Mouse (Mus musculus): ENCODE data around the gene Arpp21. TPM values are rescaled to one million over a fixed set of nuclear protein-coding genes. Genes with fewer than 3 reads are reported as not detected.

The Arpp21 gene
- polyA plus RNA-seq, 1 experiment from 2014 or later, result 6.8 TPM

DNA sequence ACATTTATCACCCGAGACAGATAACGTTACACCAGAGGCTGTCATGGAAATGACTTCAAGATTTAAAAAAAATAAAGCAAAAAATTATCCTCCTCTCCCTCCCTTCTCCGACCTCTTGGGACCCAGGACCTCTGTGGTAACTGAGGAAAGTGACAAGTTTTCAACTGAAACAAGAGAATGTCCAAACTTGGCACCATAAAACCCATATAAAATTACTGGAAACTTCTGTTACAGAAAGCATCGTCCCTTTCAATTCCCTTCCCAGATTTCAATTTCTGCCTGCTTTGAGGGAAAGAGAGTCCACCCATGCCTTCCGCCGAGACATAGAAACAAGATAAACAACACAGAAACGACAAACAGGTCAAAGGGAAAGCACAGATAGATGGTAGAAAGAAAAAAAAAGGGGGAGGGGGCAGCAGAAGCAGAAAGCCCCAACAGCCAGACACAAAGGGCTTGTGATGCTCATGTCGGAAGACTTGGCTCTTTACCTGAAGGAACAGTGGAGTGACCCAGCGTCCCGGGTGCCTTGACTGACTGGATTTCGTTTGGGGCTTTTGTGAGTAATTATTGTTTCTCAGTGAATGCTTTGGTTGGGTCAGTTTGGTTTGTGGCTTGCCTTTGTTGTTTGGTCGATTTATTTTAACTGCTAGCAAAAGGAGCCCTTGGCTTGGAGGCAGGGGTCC, 1.8 kb downstream of the Arpp21 start:
- Histone ChIP-seq H3K9me3 (ENCODE audit: control insufficient read depth, low read length) (no peaks in the 10 kb centered on the region), H3K9ac (ENCODE audit: low read depth, low read length) (peak overlapping the region; percentile 70), H3K27ac (ENCODE audit: low read depth, low read length) (no peak overlapping the region), H3K27me3 (ENCODE audit: control insufficient read depth, insufficient read depth, low read length) (peaks cover 17% of the 10 kb centered on the region; the same call in 1 of the 2 replicates), H3K4me1 (replicated peaks; ENCODE audit: control insufficient read depth, insufficient read depth, low read length) (0 out of 2 replicates have a peak, but pooled peaks cover 2% of the 10 kb centered on the region), H3K4me3 (ENCODE audit: low read depth, low read length) (peak overlapping the region; percentile 53), H3K4me2 (replicated peaks; ENCODE audit: low read depth, low read length) (peak overlapping the region; percentile 96), H3K36me3 (ENCODE audit: control insufficient read depth, insufficient read depth, low read length) (no peaks in the 10 kb centered on the region)
- DNase-seq (ENCODE audit: low spot score), result no peak
- ATAC-seq (ENCODE audit: low FRiP score), result no peak
- 16% methylated on average over 12 of the region's 12 CpGs for WGBS

DNA sequence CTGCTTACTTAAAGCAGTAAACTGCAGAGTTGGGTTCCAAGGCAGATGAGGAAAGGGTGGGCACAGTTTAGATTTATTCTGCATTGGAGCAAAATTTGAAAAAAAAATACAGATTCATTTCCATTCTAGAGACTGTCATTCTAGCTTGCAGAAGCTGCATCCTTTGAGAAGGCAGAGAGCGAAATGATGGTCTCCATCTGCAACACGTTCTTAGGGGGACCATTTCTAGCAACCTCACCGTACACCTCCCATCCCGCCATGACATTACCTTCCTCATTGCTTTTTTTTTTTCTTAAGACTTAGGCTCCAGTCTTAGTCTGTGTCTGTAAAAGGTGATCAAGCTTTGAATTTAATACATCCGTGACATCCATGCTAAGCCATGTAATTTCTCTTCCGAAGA, 2.4 kb downstream of the Arpp21 start:
- 71% methylated on average over 6 of the region's 6 CpGs for WGBS

DNA sequence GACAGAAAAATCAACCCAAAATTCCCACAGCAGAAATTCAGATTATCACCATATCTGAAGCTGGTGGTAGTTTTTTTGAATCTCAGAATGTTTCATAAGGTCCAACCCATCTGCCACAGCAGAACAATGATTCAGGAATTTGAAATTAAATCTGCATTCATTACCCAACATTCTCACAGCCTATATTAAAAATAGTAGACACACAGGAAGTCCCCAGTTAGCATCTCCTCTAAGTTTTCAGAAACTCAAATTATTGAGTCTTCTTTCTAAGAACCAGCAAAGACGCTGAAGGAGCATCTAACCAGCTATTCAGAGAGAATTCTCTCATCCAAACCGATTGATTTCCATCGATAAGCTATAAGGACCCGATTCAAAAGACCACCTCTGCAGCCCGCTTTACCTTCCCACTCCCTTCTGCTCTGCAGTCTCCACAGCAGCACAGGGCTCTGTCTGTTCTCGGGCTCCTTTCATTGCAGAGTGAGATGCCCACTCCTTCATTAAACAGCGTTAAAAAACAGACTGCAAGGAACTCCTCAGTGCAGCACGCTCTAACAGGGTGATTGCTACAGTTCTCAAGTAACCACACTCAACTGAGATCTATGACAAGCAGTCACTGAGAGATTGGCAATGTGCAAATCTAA, 3.7 kb downstream of the Arpp21 start:
- Histone ChIP-seq H3K4me1 (replicated peaks; ENCODE audit: control insufficient read depth, insufficient read depth, low read length) (0 out of 2 replicates have a peak, but pooled peaks cover 2% of the 10 kb centered on the region), H3K9me3 (ENCODE audit: control insufficient read depth, low read length) (no peaks in the 10 kb centered on the region), H3K27me3 (ENCODE audit: control insufficient read depth, insufficient read depth, low read length) (peaks cover 17% of the 10 kb centered on the region; the same call in 1 of the 2 replicates), H3K4me2 (replicated peaks; ENCODE audit: low read depth, low read length) (no peak overlapping the region), H3K4me3 (ENCODE audit: low read depth, low read length) (no peak overlapping the region), H3K27ac (ENCODE audit: low read depth, low read length) (no peak overlapping the region), H3K9ac (ENCODE audit: low read depth, low read length) (no peak overlapping the region), H3K36me3 (ENCODE audit: control insufficient read depth, insufficient read depth, low read length) (no peaks in the 10 kb centered on the region)
- 70% methylated on average over 8 of the region's 8 CpGs for WGBS
- DNase-seq (ENCODE audit: low spot score) (no peak), ATAC-seq (ENCODE audit: low FRiP score) (no peak)

More for the DNA sequence above, 2.4 kb downstream of the Arpp21 start:
- no peak for DNase-seq (ENCODE audit: low spot score)
- Histone ChIP-seq H3K4me3 (ENCODE audit: low read depth, low read length) (no peak overlapping the region), H3K27ac (ENCODE audit: low read depth, low read length) (no peak overlapping the region), H3K4me1 (replicated peaks; ENCODE audit: control insufficient read depth, insufficient read depth, low read length) (0 out of 2 replicates have a peak, but pooled peaks cover 2% of the 10 kb centered on the region), H3K27me3 (ENCODE audit: control insufficient read depth, insufficient read depth, low read length) (peaks cover 17% of the 10 kb centered on the region; the same call in 1 of the 2 replicates), H3K4me2 (replicated peaks; ENCODE audit: low read depth, low read length) (no peak overlapping the region), H3K36me3 (ENCODE audit: control insufficient read depth, insufficient read depth, low read length) (no peaks in the 10 kb centered on the region), H3K9me3 (ENCODE audit: control insufficient read depth, low read length) (no peaks in the 10 kb centered on the region), H3K9ac (ENCODE audit: low read depth, low read length) (no peak overlapping the region)
- ATAC-seq (ENCODE audit: low FRiP score), result no peak

GRCm38 (mm10) chr9:112231383-112231782, 4.4 kb downstream of the Arpp21 start:
- Histone ChIP-seq H3K4me3 (ENCODE audit: low read depth, low read length) (no peak overlapping the region), H3K27me3 (ENCODE audit: control insufficient read depth, insufficient read depth, low read length) (peaks cover 17% of the 10 kb centered on the region; the same call in 1 of the 2 replicates), H3K27ac (ENCODE audit: low read depth, low read length) (no peak overlapping the region), H3K36me3 (ENCODE audit: control insufficient read depth, insufficient read depth, low read length) (no peaks in the 10 kb centered on the region), H3K4me1 (replicated peaks; ENCODE audit: control insufficient read depth, insufficient read depth, low read length) (0 out of 2 replicates have a peak, but pooled peaks cover 2% of the 10 kb centered on the region), H3K4me2 (replicated peaks; ENCODE audit: low read depth, low read length) (no peak overlapping the region), H3K9me3 (ENCODE audit: control insufficient read depth, low read length) (no peaks in the 10 kb centered on the region), H3K9ac (ENCODE audit: low read depth, low read length) (no peak overlapping the region)
- ATAC-seq (ENCODE audit: low FRiP score) (no peak), DNase-seq (ENCODE audit: low spot score) (no peak)
- 84% methylated on average over 5 of the region's 5 CpGs for WGBS

GRCm38 (mm10) chr9:112230716-112231361, 4.9 kb downstream of the Arpp21 start:
- H3K36me3 ChIP-seq (ENCODE audit: control insufficient read depth, insufficient read depth, low read length), result no peaks in the 10 kb centered on the region
- no peak overlapping the region for H3K4me3 ChIP-seq (ENCODE audit: low read depth, low read length)
- DNase-seq (ENCODE audit: low spot score) (no peak), ATAC-seq (ENCODE audit: low FRiP score) (no peak)
- no peak overlapping the region for H3K9ac ChIP-seq (ENCODE audit: low read depth, low read length)
- peaks cover 17% of the 10 kb centered on the region; the same call in 1 of the 2 replicates for H3K27me3 ChIP-seq (ENCODE audit: control insufficient read depth, insufficient read depth, low read length)
- H3K27ac ChIP-seq (ENCODE audit: low read depth, low read length), result no peak overlapping the region
- 0 out of 2 replicates have a peak, but pooled peaks cover 2% of the 10 kb centered on the region for H3K4me1 ChIP-seq (replicated peaks; ENCODE audit: control insufficient read depth, insufficient read depth, low read length)
- WGBS, result 87% methylated on average over 4 of the region's 4 CpGs
- H3K4me2 ChIP-seq (replicated peaks; ENCODE audit: low read depth, low read length), result no peak overlapping the region
- H3K9me3 ChIP-seq (ENCODE audit: control insufficient read depth, low read length), result no peaks in the 10 kb centered on the region

DNA sequence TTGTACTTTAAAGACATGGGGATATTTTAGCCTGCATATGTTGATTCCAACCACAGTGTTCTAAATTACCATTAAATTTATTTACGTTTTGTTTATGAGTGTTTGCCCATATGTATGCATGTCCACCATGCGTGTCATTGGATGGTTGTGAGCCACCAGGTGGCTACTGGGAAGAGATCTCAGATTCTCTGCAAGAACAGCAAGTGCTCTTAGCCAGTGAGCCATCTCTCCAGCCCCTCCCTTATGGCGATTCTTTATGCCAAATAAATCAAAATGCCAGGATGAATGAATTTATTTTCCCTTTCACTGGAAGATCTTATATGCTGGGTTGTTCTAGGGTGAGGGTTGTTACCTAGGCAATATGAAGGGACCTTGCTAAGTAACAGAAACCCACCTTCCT, 7.3 kb downstream of the Arpp21 start:
- no peak overlapping the region for H3K4me3 ChIP-seq (ENCODE audit: low read depth, low read length)
- 87% methylated on average over 3 of the region's 3 CpGs for WGBS
- no peak overlapping the region for H3K27ac ChIP-seq (ENCODE audit: low read depth, low read length)
- no peak overlapping the region for H3K9ac ChIP-seq (ENCODE audit: low read depth, low read length)
- H3K27me3 ChIP-seq (ENCODE audit: control insufficient read depth, insufficient read depth, low read length), result peaks cover 9% of the 10 kb centered on the region; the same call in 1 of the 2 replicates
- ATAC-seq (ENCODE audit: low FRiP score), result no peak
- H3K36me3 ChIP-seq (ENCODE audit: control insufficient read depth, insufficient read depth, low read length), result no peaks in the 10 kb centered on the region
- no peak overlapping the region for H3K4me2 ChIP-seq (replicated peaks; ENCODE audit: low read depth, low read length)
- no peaks in the 10 kb centered on the region for H3K9me3 ChIP-seq (ENCODE audit: control insufficient read depth, low read length)
- H3K4me1 ChIP-seq (replicated peaks; ENCODE audit: control insufficient read depth, insufficient read depth, low read length), result no peaks in the 10 kb centered on the region
- DNase-seq (ENCODE audit: low spot score), result no peak

DNA sequence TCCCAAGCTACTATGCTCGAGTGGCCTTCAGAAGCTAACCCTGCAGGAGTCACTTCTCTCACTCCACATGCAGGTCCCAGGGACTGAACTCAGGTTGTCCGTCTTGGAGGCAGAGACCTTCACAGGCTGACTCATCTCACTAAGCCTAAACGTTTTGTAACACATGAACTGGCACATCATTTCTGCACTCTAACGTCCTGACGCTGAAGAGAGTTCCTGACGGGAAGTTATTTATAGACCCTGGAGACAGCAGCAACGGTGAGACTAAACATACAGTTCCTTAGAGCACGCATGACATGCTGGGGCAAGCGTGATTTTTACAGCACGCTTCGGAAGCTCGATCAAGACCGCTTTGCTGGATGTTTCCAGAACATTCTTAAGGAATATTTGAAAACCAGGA, 8.6 kb downstream of the Arpp21 start:
- Histone ChIP-seq H3K27ac (ENCODE audit: low read depth, low read length) (no peak overlapping the region), H3K4me1 (replicated peaks; ENCODE audit: control insufficient read depth, insufficient read depth, low read length) (no peaks in the 10 kb centered on the region), H3K4me2 (replicated peaks; ENCODE audit: low read depth, low read length) (no peak overlapping the region), H3K27me3 (ENCODE audit: control insufficient read depth, insufficient read depth, low read length) (peaks cover 2% of the 10 kb centered on the region; the same call in 1 of the 2 replicates), H3K4me3 (ENCODE audit: low read depth, low read length) (no peak overlapping the region), H3K9me3 (ENCODE audit: control insufficient read depth, low read length) (no peaks in the 10 kb centered on the region), H3K9ac (ENCODE audit: low read depth, low read length) (no peak overlapping the region), H3K36me3 (ENCODE audit: control insufficient read depth, insufficient read depth, low read length) (no peaks in the 10 kb centered on the region)
- 84% methylated on average over 13 of the region's 13 CpGs for WGBS
- ATAC-seq (ENCODE audit: low FRiP score) (no peak), DNase-seq (ENCODE audit: low spot score) (no peak)

- no peaks in the 10 kb centered on the region for H3K4me1 ChIP-seq (replicated peaks; ENCODE audit: control insufficient read depth, insufficient read depth, low read length)
Observed at GRCm38 (mm10) chr9:112226511-112226910, 9.2 kb downstream of the Arpp21 start.

More at GRCm38 (mm10) chr9:112226511-112226910, 9.2 kb downstream of the Arpp21 start:
- 65% methylated on average over 1 of the region's 1 CpGs for WGBS
- DNase-seq (ENCODE audit: low spot score) (no peak), ATAC-seq (ENCODE audit: low FRiP score) (no peak)
- H3K27me3 ChIP-seq (ENCODE audit: control insufficient read depth, insufficient read depth, low read length), result no peaks in the 10 kb centered on the region
- H3K9me3 ChIP-seq (ENCODE audit: control insufficient read depth, low read length), result no peaks in the 10 kb centered on the region
- no peak overlapping the region for H3K4me2 ChIP-seq (replicated peaks; ENCODE audit: low read depth, low read length)
- no peak overlapping the region for H3K27ac ChIP-seq (ENCODE audit: low read depth, low read length)
- no peak overlapping the region for H3K4me3 ChIP-seq (ENCODE audit: low read depth, low read length)
- H3K9ac ChIP-seq (ENCODE audit: low read depth, low read length), result no peak overlapping the region
- H3K36me3 ChIP-seq (ENCODE audit: control insufficient read depth, insufficient read depth, low read length), result no peaks in the 10 kb centered on the region

All from hindbrain, embryonic 11.5 days (tissue).